Mouse (Mus musculus) myocyte (in vitro differentiated cells): ENCODE measurements around the gene Heatr5a. TPM values are rescaled to one million over a fixed set of nuclear protein-coding genes. Genes with fewer than 3 reads are reported as not detected.
A peak's percentile ranks its signal among the peaks of the same experiment; 100 is the strongest.

Experiments used
- H3K27me3 ChIP-seq: one replicate; pipeline ENCODE4 v1.6.1; 2011; ENCODE audit not compliant: control insufficient read depth, insufficient read depth, insufficient read length
- H3K36me3 ChIP-seq: one replicate; pipeline ENCODE4 v1.6.1; 2011; ENCODE audit not compliant: control insufficient read depth, insufficient read depth
- H3K4me2 ChIP-seq: one replicate; pipeline ENCODE4 v1.6.1; 2011; ENCODE audit warnings: low read depth, control low read depth
- H3K4me3 ChIP-seq: one replicate; pipeline ENCODE4 v1.5.1; 2011; ENCODE audit warnings: mild to moderate bottlenecking, control low read depth, moderate library complexity
- H3K79me2 ChIP-seq: one replicate; pipeline ENCODE4 v1.6.1; 2011; ENCODE audit not compliant: control insufficient read depth, insufficient read depth
- H3ac ChIP-seq: one replicate; pipeline ENCODE4 v1.6.1; 2011; ENCODE audit not compliant: control insufficient read depth, insufficient read length
- CEBPB ChIP-seq: IDR thresholded peaks from 2 replicates; pipeline ENCODE4 v1.6.1; 2011; ENCODE audit warnings: mild to moderate bottlenecking, moderate library complexity; ENCODE audit not compliant: poor library complexity, insufficient read depth, severe bottlenecking
- E2F4 ChIP-seq: IDR thresholded peaks from one replicate; pipeline ENCODE4 v1.6.1; 2011; ENCODE audit warnings: mild to moderate bottlenecking, control low read depth, moderate library complexity; ENCODE audit not compliant: insufficient read depth
- MAX ChIP-seq: IDR thresholded peaks from one replicate; pipeline ENCODE4 v1.6.1; 2011; ENCODE audit warnings: low read depth, mild to moderate bottlenecking, control low read depth
- MYOD1 ChIP-seq, 3 experiments: IDR thresholded peaks; one replicate each; pipeline ENCODE4 v1.6.1; 2011; ENCODE audit warnings: control low read depth in 2 of 3, low read depth in 2 of 3, mild to moderate bottlenecking in 2 of 3, moderate library complexity in 1 of 3; ENCODE audit not compliant: insufficient read length in 2 of 3, control insufficient read depth in 1 of 3
- MYOG ChIP-seq, 3 experiments: IDR thresholded peaks; one replicate each; pipeline ENCODE4 v1.6.1; 2011; ENCODE audit warnings: control low read depth in 2 of 3, low read depth in 2 of 3, mild to moderate bottlenecking in 2 of 3; ENCODE audit not compliant: insufficient read length in 2 of 3, control insufficient read depth in 1 of 3, insufficient read depth in 1 of 3
- POLR2A ChIP-seq: IDR thresholded peaks from one replicate; pipeline ENCODE4 v1.6.1; 2011; ENCODE audit warnings: low read depth, mild to moderate bottlenecking, control low read depth, moderate library complexity; ENCODE audit not compliant: insufficient read length
- POLR2AphosphoS2 ChIP-seq: IDR thresholded peaks from one replicate; pipeline ENCODE4 v1.6.1; 2011; ENCODE audit warnings: low read depth, control low read depth; ENCODE audit not compliant: insufficient read length
- REST ChIP-seq: IDR thresholded peaks from one replicate; pipeline ENCODE4 v1.6.1; 2011; ENCODE audit warnings: mild to moderate bottlenecking, control low read depth, moderate library complexity; ENCODE audit not compliant: insufficient read depth, insufficient read length
- SRF ChIP-seq: IDR thresholded peaks from one replicate; pipeline ENCODE4 v1.6.1; 2011; ENCODE audit warnings: low read depth; ENCODE audit not compliant: control insufficient read depth, insufficient read length
- TCF12 ChIP-seq: IDR thresholded peaks from one replicate; pipeline ENCODE4 v1.6.1; 2011; ENCODE audit warnings: mild to moderate bottlenecking, control low read depth; ENCODE audit not compliant: poor library complexity, insufficient read depth, severe bottlenecking
- TCF3 ChIP-seq: IDR thresholded peaks from one replicate; pipeline ENCODE4 v1.6.1; 2011; ENCODE audit warnings: low read depth, control low read depth; ENCODE audit not compliant: insufficient read length
- USF1 ChIP-seq: IDR thresholded peaks from one replicate; pipeline ENCODE4 v1.6.1; 2011; ENCODE audit warnings: low read depth, mild to moderate bottlenecking, control low read depth, moderate library complexity
- polyA plus RNA-seq: library from polyadenylated mRNA; unstranded; fragments of >200 nt; fragmentation: generic; extraction: Trizol; gene quantifications from one replicate; pipeline ENCODE4 v1.2.1, GENCODE M21; 2012; ENCODE audit warnings: missing spikeins

Gene Heatr5a
- polyA plus RNA-seq, 1 experiment = 10.3 TPM

GRCm38 (mm10) chr12:51883297-51883805, 87.8 kb downstream of the Heatr5a start:
- Histone ChIP-seq H3K4me3 (no peak overlapping the region), H3K79me2 (no peaks in the 10 kb centered on the region), H3K36me3 (peaks cover 32% of the 10 kb centered on the region), H3K27me3 (no peaks in the 10 kb centered on the region), H3ac (no peak overlapping the region), H3K4me2 (no peak overlapping the region)
- no peak for TF ChIP-seq MYOD1 (IDR thresholded peaks at IDR 0.05; ENCODE audit: control insufficient read depth in 1 of 3, insufficient read length in 2 of 3, low read depth in 2 of 3)
- no peak for TF ChIP-seq POLR2AphosphoS2

GRCm38 (mm10) chr12:51882606-51883296, 88.4 kb downstream of the Heatr5a start:
- H3K27me3 ChIP-seq = no peaks in the 10 kb centered on the region
- no peak overlapping the region for H3K4me3 ChIP-seq
- TF ChIP-seq MYOD1 (IDR thresholded peaks at IDR 0.05; ENCODE audit: control insufficient read depth in 1 of 3, insufficient read length in 2 of 3, low read depth in 2 of 3) (peak; percentile 65 to 93 (median 92)), MYOG (IDR thresholded peaks at IDR 0.05; ENCODE audit: control insufficient read depth in 1 of 3, insufficient read depth in 1 of 3, insufficient read length in 2 of 3, low read depth in 2 of 3) (peak; percentile 34 to 88 (median 75)), TCF3 (peak; percentile 55), POLR2AphosphoS2 (no peak), TCF12 (peak; percentile 63)
- H3K4me2 ChIP-seq = peak overlapping the region; percentile 41
- peaks cover 32% of the 10 kb centered on the region for H3K36me3 ChIP-seq
- H3K79me2 ChIP-seq = no peaks in the 10 kb centered on the region
- no peak overlapping the region for H3ac ChIP-seq

- no peaks in the 10 kb centered on the region for H3K27me3 ChIP-seq
- H3K79me2 ChIP-seq = no peaks in the 10 kb centered on the region
- H3K4me3 ChIP-seq = no peak overlapping the region
- H3K36me3 ChIP-seq = peaks cover 37% of the 10 kb centered on the region
- H3ac ChIP-seq = no peak overlapping the region
- H3K4me2 ChIP-seq = peak overlapping the region; percentile 41
- TF ChIP-seq E2F4 (no peak), USF1 (no peak), TCF12 (no peak), MAX (no peak)
Observed at GRCm38 (mm10) chr12:51881775-51882174, 89.3 kb downstream of the Heatr5a start.

DNA sequence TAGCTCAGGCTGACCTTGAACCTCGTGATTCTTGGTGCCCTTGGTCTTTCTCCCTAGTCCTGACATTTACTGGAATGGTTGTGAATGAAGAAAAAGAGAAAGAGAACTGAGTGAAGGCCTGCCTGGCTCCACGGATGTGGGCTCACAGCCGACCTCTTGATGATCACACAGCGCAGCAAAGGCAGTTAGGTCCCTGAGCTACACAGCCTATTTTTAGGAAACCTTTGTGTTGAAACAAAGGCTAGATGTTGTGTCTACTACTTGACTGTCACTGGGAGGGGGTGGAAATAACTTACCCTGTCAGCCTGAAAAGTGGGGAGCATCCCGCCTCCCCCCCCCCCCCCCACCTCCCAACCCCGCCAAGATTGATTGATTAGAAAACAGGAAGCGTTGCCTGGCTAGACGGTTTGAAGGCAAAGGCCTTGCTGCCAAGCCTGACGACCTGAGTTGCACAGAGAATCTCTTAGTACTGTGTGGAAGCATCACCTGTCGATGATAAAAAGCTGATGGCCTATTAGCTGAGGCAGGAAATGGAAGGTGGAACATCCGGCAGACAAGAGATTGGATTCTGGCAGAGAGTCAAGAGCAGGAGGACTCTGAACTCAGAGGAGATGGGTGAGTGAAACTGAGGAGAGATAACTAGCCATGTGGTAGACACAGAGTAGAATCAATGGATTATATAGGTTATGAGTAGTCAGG, 99.5 kb downstream of the Heatr5a start:
- no peaks in the 10 kb centered on the region for H3K36me3 ChIP-seq
- H3K4me2 ChIP-seq = no peak overlapping the region
- no peaks in the 10 kb centered on the region for H3K27me3 ChIP-seq
- TF ChIP-seq MAX = no peak
- no peak for TF ChIP-seq TCF3
- TF ChIP-seq MYOG (IDR thresholded peaks at IDR 0.05; ENCODE audit: control insufficient read depth in 1 of 3, insufficient read depth in 1 of 3, insufficient read length in 2 of 3, low read depth in 2 of 3) = no peak
- TF ChIP-seq POLR2AphosphoS2 = no peak
- TF ChIP-seq MYOD1 (IDR thresholded peaks at IDR 0.05; ENCODE audit: control insufficient read depth in 1 of 3, insufficient read length in 2 of 3, low read depth in 2 of 3) = no peak
- TF ChIP-seq POLR2A = no peak
- TF ChIP-seq USF1 = no peak
- no peak for TF ChIP-seq CEBPB
- TF ChIP-seq SRF = no peak
- no peak for TF ChIP-seq REST
- TF ChIP-seq TCF12 = no peak
- TF ChIP-seq E2F4 = no peak
- no peaks in the 10 kb centered on the region for H3K79me2 ChIP-seq
- H3ac ChIP-seq = no peak overlapping the region
- no peak overlapping the region for H3K4me3 ChIP-seq

DNA sequence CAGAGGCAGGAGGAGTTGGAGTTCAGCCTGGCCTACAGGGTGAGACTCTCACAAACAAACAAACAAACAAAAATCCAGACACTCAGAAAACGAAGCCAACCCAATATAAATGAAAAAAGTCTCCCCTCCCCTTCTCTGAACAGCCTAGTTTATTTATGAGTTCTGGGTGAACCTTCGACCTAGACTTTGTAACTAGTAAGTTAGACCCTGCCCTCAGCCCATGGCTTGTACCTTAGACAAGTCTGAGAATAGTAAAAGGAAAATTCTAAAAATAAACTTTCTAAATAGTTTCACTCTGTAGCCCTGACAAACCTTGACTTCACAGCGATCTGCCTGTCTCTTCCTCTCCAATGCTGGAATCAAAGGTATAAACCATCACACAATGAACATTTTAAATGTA, 101.6 kb downstream of the Heatr5a start:
- H3K36me3 ChIP-seq = no peaks in the 10 kb centered on the region
- no peak overlapping the region for H3K4me2 ChIP-seq
- no peak overlapping the region for H3ac ChIP-seq
- no peak overlapping the region for H3K4me3 ChIP-seq
- H3K27me3 ChIP-seq = no peaks in the 10 kb centered on the region
- TF ChIP-seq POLR2A (no peak), TCF12 (no peak), MYOG (IDR thresholded peaks at IDR 0.05; ENCODE audit: control insufficient read depth in 1 of 3, insufficient read depth in 1 of 3, insufficient read length in 2 of 3, low read depth in 2 of 3) (no peak), TCF3 (no peak), E2F4 (no peak), POLR2AphosphoS2 (no peak), MYOD1 (IDR thresholded peaks at IDR 0.05; ENCODE audit: control insufficient read depth in 1 of 3, insufficient read length in 2 of 3, low read depth in 2 of 3) (no peak)
- H3K79me2 ChIP-seq = no peaks in the 10 kb centered on the region
